Mouse (Mus musculus): ENCODE results near the gene Pfkl.

- TF ChIP-seq HCFC1 (IDR thresholded peaks at IDR 0.05; ENCODE audit: borderline replicate concordance, insufficient read depth, low read length) (no peak), ZNF384 (IDR thresholded peaks at IDR 0.05; ENCODE audit: low read depth, low read length) (no peak)
Observed at GRCm38 (mm10) chr10:78041647-78042046, 31.8 kb upstream of the Pfkl start, which contains the start of gene Dnmt3l.
